9 mouse cellular contexts compared by ENCODE assay signal in the genomic region with DNA sequence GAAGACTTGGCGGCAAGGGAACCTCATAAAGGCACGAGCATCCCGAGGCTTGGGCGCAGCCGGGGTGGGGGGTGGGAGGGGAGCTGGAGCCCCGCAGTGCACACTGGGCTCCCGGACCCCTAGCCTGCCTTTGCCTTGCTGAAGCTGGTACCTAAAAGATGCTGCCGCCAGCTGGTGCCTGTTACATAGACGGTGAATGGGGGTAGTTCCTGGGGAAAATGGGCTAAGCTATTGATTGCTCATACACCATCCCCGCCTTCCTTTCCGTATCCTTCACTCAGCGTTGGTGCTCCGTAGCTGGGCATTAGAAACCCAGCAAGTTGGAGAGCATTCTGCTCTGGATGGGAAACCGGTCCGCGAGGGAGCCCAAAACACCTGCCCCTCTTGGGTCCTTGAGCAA. TPM values are rescaled to one million over a fixed set of nuclear protein-coding genes. Genes with fewer than 3 reads are reported as not detected.
A peak's percentile ranks its signal among the peaks of the same experiment; 100 is the strongest.
DNase-seq lines count a peak whose midpoint lies in the region; ATAC-seq and TF ChIP-seq lines count a peak whose summit lies in the region.
"Had no signal": no experiment of that assay in that cellular context is flagged by ENCODE, and none has a peak within 500 bp of the region (broad histone marks: within the 10 kb centered on the region; RNA-seq: fewer than 3 reads in every experiment).

No protein-coding gene starts in this region.

- peak overlapping the region; percentile 21 for H3K4me3 ChIP-seq in kidney, postnatal 0 days (replicated peaks; ENCODE audit: low read depth, low read length)
- H3K4me3 ChIP-seq in embryonic fibroblast, embryonic 13.5 days (ENCODE audit: insufficient read depth, low read length) = peak overlapping the region; percentile 20
- peak overlapping the region; percentile 79 for H3K4me3 ChIP-seq in limb, embryonic 10.5 days
- peak overlapping the region; percentile 25; the same call in 1 of the 2 replicates for H3K4me3 ChIP-seq in neural tube, embryonic 12.5 days

- H3K9me3 ChIP-seq in kidney, postnatal 0 days (replicated peaks; ENCODE audit: low read length) = no peaks in the 10 kb centered on the region
- H3K9me3 ChIP-seq in limb, embryonic 10.5 days (replicated peaks) = no peaks in the 10 kb centered on the region
- H3K9me3 ChIP-seq in neural tube, embryonic 12.5 days = no peaks in the 10 kb centered on the region

- peak overlapping the region; percentile 48 for H3K4me2 ChIP-seq in kidney, postnatal 0 days (ENCODE audit: low read length)
- H3K4me2 ChIP-seq in neural tube, embryonic 12.5 days (replicated peaks) = peak overlapping the region; percentile 52

- no peaks in the 10 kb centered on the region for H3K36me3 ChIP-seq in kidney, postnatal 0 days (ENCODE audit: insufficient read depth, low read length)
- H3K36me3 ChIP-seq in limb, embryonic 10.5 days = peaks cover 16% of the 10 kb centered on the region
- H3K36me3 ChIP-seq in neural tube, embryonic 12.5 days = no peaks in the 10 kb centered on the region

- H3K27me3 ChIP-seq in kidney, postnatal 0 days (ENCODE audit: insufficient read depth, low read length) = peaks cover 54% of the 10 kb centered on the region
- H3K27me3 ChIP-seq in limb, embryonic 10.5 days (ENCODE audit: low read depth, poor library complexity, severe bottlenecking) = peaks cover 82% of the 10 kb centered on the region
- H3K27me3 ChIP-seq in neural tube, embryonic 12.5 days (replicated peaks) = peaks cover 78% of the 10 kb centered on the region

- no peak for TF ChIP-seq CTCF in kidney, postnatal 0 days (IDR thresholded peaks at IDR 0.05; ENCODE audit: low read depth)
- TF ChIP-seq CTCF in embryonic fibroblast, embryonic 13.5 days (IDR thresholded peaks at IDR 0.05; ENCODE audit: borderline replicate concordance, insufficient read depth, low read length) = no peak

- no peak overlapping the region for H3K27ac ChIP-seq in kidney, postnatal 0 days
- no peak overlapping the region for H3K27ac ChIP-seq in embryonic fibroblast, embryonic 13.5 days (ENCODE audit: insufficient read depth, low read length)
- peak overlapping the region; percentile 98 for H3K27ac ChIP-seq in limb, embryonic 10.5 days
- no peak overlapping the region for H3K27ac ChIP-seq in neural tube, embryonic 12.5 days

- TF ChIP-seq POLR2A in embryonic fibroblast, embryonic 13.5 days (IDR thresholded peaks at IDR 0.05; ENCODE audit: low read depth, low read length) = no peak

- no peak for ATAC-seq in kidney, postnatal 0 days (replicated peaks; ENCODE audit: low FRiP score, low read depth)
- peak; percentile 19 for ATAC-seq in neural tube, embryonic 12.5 days (ENCODE audit: low FRiP score, low read depth)

- DNase-seq in kidney, postnatal 0 days (ENCODE audit: low spot score) = no peak
- DNase-seq in kidney, adult 18-20 months = no peak
- DNase-seq in limb, embryonic 10.5 days (ENCODE audit: low spot score) = peak; percentile 72
- no peak for DNase-seq in cerebellum, adult 11 months
- DNase-seq in cerebellum, postnatal 14 days = no peak
- no peak for DNase-seq in c-Kit-positive CD71-positive TER-119-positive erythroid progenitor cells, embryonic 14.5 days (ENCODE audit: low spot score)
- DNase-seq: right cerebral cortex, adult 18-20 months had no signal

- H3K4me1 ChIP-seq in kidney, postnatal 0 days (replicated peaks; ENCODE audit: insufficient read depth, low read length) = peaks cover 19% of the 10 kb centered on the region; the same call in 1 of the 2 replicates
- no peaks in the 10 kb centered on the region for H3K4me1 ChIP-seq in embryonic fibroblast, embryonic 13.5 days (ENCODE audit: control insufficient read depth, insufficient read depth, low read length)
- H3K4me1 ChIP-seq in limb, embryonic 10.5 days = peaks cover 74% of the 10 kb centered on the region
- peaks cover 27% of the 10 kb centered on the region for H3K4me1 ChIP-seq in neural tube, embryonic 12.5 days

- WGBS in kidney, postnatal 0 days = under 1% methylated on average over 16 of the region's 16 CpGs
- 2% methylated on average over 16 of the region's 16 CpGs for WGBS in limb, embryonic 10.5 days
- WGBS in neural tube, embryonic 12.5 days = 1% methylated on average over 16 of the region's 16 CpGs

- H3K9ac ChIP-seq in kidney, postnatal 0 days (ENCODE audit: low read depth, low read length) = no peak overlapping the region
- H3K9ac ChIP-seq in neural tube, embryonic 12.5 days = no peak overlapping the region

RNA-seq across cellular contexts. Expression of a gene that starts 0.4 kb away (rescaled TPM):
- 0.10 TPM in 1 of 2 replicates, not detected in the other for polyA plus RNA-seq in kidney, postnatal 0 days (2015; fragmentation: Nextera tagmentation; extraction: Ambion mirVana)
- polyA plus RNA-seq in embryonic fibroblast, embryonic 13.5 days (2011; ENCODE audit: insufficient read length, low read depth, missing spikeins) = 11.6 and 18.7 TPM in 2 replicates
- polyA plus RNA-seq in limb, embryonic 10.5 days (2016; fragmentation: Nextera tagmentation; extraction: Ambion mirVana) = 110 and 114 TPM in 2 replicates
- 6.6 and 9.0 TPM in 2 replicates for polyA plus RNA-seq in neural tube, embryonic 12.5 days (2016; fragmentation: Nextera tagmentation; extraction: Ambion mirVana)

RNA-seq across cellular contexts. Expression of a gene that starts 8.6 kb away (rescaled TPM):
- polyA plus RNA-seq in kidney, postnatal 0 days (2015; fragmentation: Nextera tagmentation; extraction: Ambion mirVana) = 64.6 and 74.4 TPM in 2 replicates
- 10.9 and 12.2 TPM in 2 replicates for polyA plus RNA-seq in embryonic fibroblast, embryonic 13.5 days (2011; ENCODE audit: insufficient read length, low read depth, missing spikeins)
- 60.2 and 60.6 TPM in 2 replicates for polyA plus RNA-seq in limb, embryonic 10.5 days (2016; fragmentation: Nextera tagmentation; extraction: Ambion mirVana)
- polyA plus RNA-seq in neural tube, embryonic 12.5 days (2016; fragmentation: Nextera tagmentation; extraction: Ambion mirVana) = 37.3 and 42.4 TPM in 2 replicates

Comparison
In these comparisons a context has a peak if more than half of its experiments do, and no peak if none do; other contexts are left out.
1. H3K4me3 ChIP-seq: peak in every context shown above with its lines; median percentile 79 in limb, embryonic 10.5 days; 25 in neural tube, embryonic 12.5 days; 21 in kidney, postnatal 0 days; 20 in embryonic fibroblast, embryonic 13.5 days.